Mouse (Mus musculus): ENCODE measurements around the gene Acbd4.

The Acbd4 gene

GRCm38 (mm10) chr11:103113005-103113404 lies 11.5 kb downstream of the Acbd4 start:
- DNase-seq (ENCODE audit: low read depth in 2 of 2, low spot score in 2 of 2) = no peak

- DNase-seq (ENCODE audit: low read depth in 2 of 2, low spot score in 2 of 2) = no peak
Observed at GRCm38 (mm10) chr11:103113771-103114170, 12.3 kb downstream of the Acbd4 start.

GRCm38 (mm10) chr11:103114270-103114943 lies 12.9 kb downstream of the Acbd4 start:
- no peak for DNase-seq (ENCODE audit: low read depth in 2 of 2, low spot score in 2 of 2)

- peak; percentile 73 to 76 for DNase-seq (ENCODE audit: low read depth in 2 of 2, low spot score in 2 of 2)
Observed at GRCm38 (mm10) chr11:103115163-103116007, 13.9 kb downstream of the Acbd4 start.

GRCm38 (mm10) chr11:103116008-103116818 lies 14.7 kb downstream of the Acbd4 start, which contains the start of gene Hexim1:
TSS of gene Hexim1 (plus strand) at chr11:103116231.
- peak; percentile 100 for DNase-seq (ENCODE audit: low read depth in 2 of 2, low spot score in 2 of 2)

GRCm38 (mm10) chr11:103116959-103117590 lies 15.6 kb downstream of the Acbd4 start:
- DNase-seq (ENCODE audit: low read depth in 2 of 2, low spot score in 2 of 2) = peak; percentile 55 to 56

- DNase-seq (ENCODE audit: low read depth in 2 of 2, low spot score in 2 of 2) = peak in 1 of 2 experiments; percentile 23
Observed at GRCm38 (mm10) chr11:103117591-103118009, 16.1 kb downstream of the Acbd4 start.

GRCm38 (mm10) chr11:103118866-103119265 lies 17.4 kb downstream of the Acbd4 start:
- no peak for DNase-seq (ENCODE audit: low read depth in 2 of 2, low spot score in 2 of 2)

- DNase-seq (ENCODE audit: low read depth in 2 of 2, low spot score in 2 of 2) = no peak
Observed at GRCm38 (mm10) chr11:103119609-103120008, 18.1 kb downstream of the Acbd4 start.

- DNase-seq (ENCODE audit: low read depth in 2 of 2, low spot score in 2 of 2) = no peak
Observed at GRCm38 (mm10) chr11:103120315-103120714, 18.8 kb downstream of the Acbd4 start.

- peak in 1 of 2 experiments; percentile 42 for DNase-seq (ENCODE audit: low read depth in 2 of 2, low spot score in 2 of 2)
Observed at GRCm38 (mm10) chr11:103131701-103132575, 30.5 kb downstream of the Acbd4 start, which contains the start of gene Hexim2. TSS of gene Hexim2 (plus strand) at chr11:103132429.

GRCm38 (mm10) chr11:103132576-103133455 lies 31.3 kb downstream of the Acbd4 start:
- DNase-seq (ENCODE audit: low read depth in 2 of 2, low spot score in 2 of 2) = peak; percentile 99 to 100

GRCm38 (mm10) chr11:103133456-103134185 lies 32.1 kb downstream of the Acbd4 start:
- no peak for DNase-seq (ENCODE audit: low read depth in 2 of 2, low spot score in 2 of 2)

GRCm38 (mm10) chr11:103134221-103134620 lies 32.7 kb downstream of the Acbd4 start:
- no peak for DNase-seq (ENCODE audit: low read depth in 2 of 2, low spot score in 2 of 2)

GRCm38 (mm10) chr11:103136039-103136577 lies 34.6 kb downstream of the Acbd4 start:
- no peak for DNase-seq (ENCODE audit: low read depth in 2 of 2, low spot score in 2 of 2)

- DNase-seq (ENCODE audit: low read depth in 2 of 2, low spot score in 2 of 2) = no peak
Observed at GRCm38 (mm10) chr11:103139951-103140762, 38.7 kb downstream of the Acbd4 start.

GRCm38 (mm10) chr11:103140763-103141100 lies 39.2 kb downstream of the Acbd4 start:
- no peak for DNase-seq (ENCODE audit: low read depth in 2 of 2, low spot score in 2 of 2)
